Mouse (Mus musculus): ENCODE data around the gene Zcchc7. TPM values are rescaled to one million over a fixed set of nuclear protein-coding genes. Genes with fewer than 3 reads are reported as not detected.

Zcchc7 gene
- polyA plus RNA-seq, 1 experiment from 2014 or later = 24.3 TPM

DNA sequence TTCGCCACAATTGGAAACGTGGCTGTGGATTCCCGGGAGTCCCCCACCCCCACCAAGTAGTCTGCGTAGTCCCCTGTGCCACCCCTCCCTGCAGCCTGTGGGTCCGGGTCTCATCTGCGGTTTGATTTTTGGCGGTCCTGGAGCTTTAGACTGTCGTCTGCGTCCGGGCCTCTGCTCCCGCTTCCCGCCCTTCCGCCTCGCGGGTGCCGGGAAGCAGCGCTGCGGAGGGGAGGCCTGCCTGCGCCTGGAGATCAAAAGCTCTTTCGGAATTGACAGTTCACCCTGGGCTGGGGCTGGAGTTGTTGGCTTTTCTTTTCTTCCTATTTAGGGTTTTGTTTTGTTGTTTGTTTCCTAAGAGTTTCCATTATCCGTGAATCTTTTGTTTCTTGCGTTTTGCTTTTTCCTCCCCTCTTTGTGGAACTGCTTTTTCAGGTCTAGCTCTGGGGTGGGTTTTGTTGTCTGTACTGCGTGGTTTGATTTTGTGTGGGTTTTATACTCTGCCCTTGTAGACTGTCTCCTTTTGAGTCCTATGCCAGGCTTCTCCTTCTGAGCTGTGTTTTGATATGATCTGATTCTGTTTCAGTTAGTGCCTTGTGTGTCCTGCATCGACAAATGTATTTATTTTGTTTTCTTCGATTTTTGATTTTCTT is 43.5 kb upstream of the Zcchc7 start:
- H3K36me3 ChIP-seq (ENCODE audit: control insufficient read depth, insufficient read depth, low read length) = no peaks in the 10 kb centered on the region
- ATAC-seq (replicated peaks; ENCODE audit: low FRiP score) (no peak), DNase-seq (ENCODE audit: low spot score) (peak; percentile 71)
- H3K4me3 ChIP-seq (ENCODE audit: low read depth, low read length) = peak overlapping the region; percentile 8
- H3K4me1 ChIP-seq (replicated peaks; ENCODE audit: control insufficient read depth, insufficient read depth, low read length) = peaks cover 20% of the 10 kb centered on the region
- no peak overlapping the region for H3K27ac ChIP-seq (ENCODE audit: low read depth, low read length)
- under 1% methylated on average over 25 of the region's 25 CpGs for WGBS
- H3K9me3 ChIP-seq (ENCODE audit: control insufficient read depth, low read length) = no peaks in the 10 kb centered on the region
- peak overlapping the region; percentile 45 for H3K4me2 ChIP-seq (ENCODE audit: low read depth, low read length, severe bottlenecking)
- H3K9ac ChIP-seq (ENCODE audit: low read length) = peak overlapping the region; percentile 18; the same call in 1 of the 2 replicates
- H3K27me3 ChIP-seq (ENCODE audit: control insufficient read depth, insufficient read depth, low read length) = peaks cover 88% of the 10 kb centered on the region

DNA sequence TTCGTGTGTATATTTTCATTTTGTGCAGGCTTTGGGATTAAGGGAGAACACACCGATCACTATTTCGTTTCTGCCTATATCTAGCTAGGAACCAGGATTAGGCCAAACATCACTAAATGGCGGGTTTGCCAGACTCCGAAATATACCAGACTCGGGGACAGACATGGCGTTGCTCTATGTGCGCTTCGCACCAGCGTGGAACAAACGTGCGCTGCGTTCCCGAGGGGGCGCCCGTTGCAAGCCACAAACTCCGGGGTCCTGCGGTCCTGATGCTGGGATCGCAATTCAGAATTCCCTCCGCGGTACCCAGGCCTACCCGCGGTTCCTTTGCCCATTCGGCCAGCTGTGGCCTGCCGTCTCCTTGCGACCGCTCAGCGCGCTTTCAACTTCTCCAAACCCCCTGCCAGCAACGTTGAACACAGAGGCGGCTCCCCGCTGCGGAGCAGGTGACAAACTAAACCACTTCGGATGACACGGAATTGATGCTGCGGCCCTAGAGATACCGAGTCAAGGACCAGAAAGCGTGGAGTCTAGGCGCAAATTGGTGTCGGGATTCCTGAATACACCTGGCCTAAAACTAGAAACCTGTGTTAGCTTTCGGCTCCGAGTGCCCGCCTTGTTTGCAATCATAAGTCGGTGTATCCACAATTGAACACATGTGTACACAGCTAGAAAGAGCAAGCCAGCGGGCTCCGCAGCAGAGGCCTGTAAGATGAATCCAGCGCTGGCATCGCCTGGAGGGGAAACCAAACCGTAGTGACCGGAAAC is 42.7 kb upstream of the Zcchc7 start:
- Histone ChIP-seq H3K4me2 (ENCODE audit: low read depth, low read length, severe bottlenecking) (peak overlapping the region; percentile 31; the same call in 1 of the 2 replicates), H3K4me3 (ENCODE audit: low read depth, low read length) (peak overlapping the region; percentile 10; the same call in 1 of the 2 replicates), H3K9ac (ENCODE audit: low read length) (no peak overlapping the region), H3K27me3 (ENCODE audit: control insufficient read depth, insufficient read depth, low read length) (peaks cover 87% of the 10 kb centered on the region), H3K9me3 (ENCODE audit: control insufficient read depth, low read length) (no peaks in the 10 kb centered on the region), H3K4me1 (replicated peaks; ENCODE audit: control insufficient read depth, insufficient read depth, low read length) (peaks cover 22% of the 10 kb centered on the region), H3K36me3 (ENCODE audit: control insufficient read depth, insufficient read depth, low read length) (no peaks in the 10 kb centered on the region), H3K27ac (ENCODE audit: low read depth, low read length) (no peak overlapping the region)
- under 1% methylated on average over 50 of the region's 50 CpGs for WGBS
- ATAC-seq (replicated peaks; ENCODE audit: low FRiP score) = no peak
- peak; percentile 65 for DNase-seq (ENCODE audit: low spot score)

DNA sequence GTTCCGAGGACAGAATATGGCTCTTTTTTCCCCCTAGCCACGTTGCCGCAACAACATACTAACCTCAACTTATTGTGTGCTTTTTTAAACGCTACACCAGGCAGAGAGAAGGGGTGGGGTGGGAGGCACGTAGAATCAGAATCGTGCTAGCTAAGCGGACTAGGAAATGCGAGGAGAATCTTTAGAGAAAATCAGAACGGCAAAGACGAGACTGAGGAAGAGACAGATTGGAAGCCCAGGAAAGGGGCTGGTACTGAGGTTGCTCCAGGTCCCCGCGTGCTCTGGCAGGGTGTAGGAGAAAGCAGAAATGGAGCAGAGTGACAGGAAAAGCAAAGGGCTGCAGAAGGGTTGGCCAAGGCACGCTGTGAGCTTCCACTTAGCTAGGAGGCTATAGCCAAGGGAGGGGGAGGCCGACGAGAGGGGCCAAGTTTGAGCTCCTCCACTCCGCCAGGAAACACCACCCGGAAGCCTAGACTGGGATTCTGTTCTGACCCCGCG is 42.1 kb upstream of the Zcchc7 start:
- H3K9me3 ChIP-seq (ENCODE audit: control insufficient read depth, low read length) = no peaks in the 10 kb centered on the region
- H3K4me2 ChIP-seq (ENCODE audit: low read depth, low read length, severe bottlenecking) = peak overlapping the region; percentile 31; the same call in 1 of the 2 replicates
- WGBS = 1% methylated on average over 19 of the region's 19 CpGs
- H3K9ac ChIP-seq (ENCODE audit: low read length) = no peak overlapping the region
- ATAC-seq (replicated peaks; ENCODE audit: low FRiP score) (no peak), DNase-seq (ENCODE audit: low spot score) (peak; percentile 65)
- no peak overlapping the region for H3K27ac ChIP-seq (ENCODE audit: low read depth, low read length)
- peaks cover 84% of the 10 kb centered on the region for H3K27me3 ChIP-seq (ENCODE audit: control insufficient read depth, insufficient read depth, low read length)
- H3K36me3 ChIP-seq (ENCODE audit: control insufficient read depth, insufficient read depth, low read length) = no peaks in the 10 kb centered on the region
- H3K4me1 ChIP-seq (replicated peaks; ENCODE audit: control insufficient read depth, insufficient read depth, low read length) = peaks cover 22% of the 10 kb centered on the region
- peak overlapping the region; percentile 10; the same call in 1 of the 2 replicates for H3K4me3 ChIP-seq (ENCODE audit: low read depth, low read length)

- ATAC-seq (replicated peaks; ENCODE audit: low FRiP score) (no peak), DNase-seq (ENCODE audit: low spot score) (peak; percentile 57)
- Histone ChIP-seq H3K4me3 (ENCODE audit: low read depth, low read length) (no peak overlapping the region), H3K4me2 (ENCODE audit: low read depth, low read length, severe bottlenecking) (no peak overlapping the region), H3K4me1 (replicated peaks; ENCODE audit: control insufficient read depth, insufficient read depth, low read length) (peaks cover 22% of the 10 kb centered on the region), H3K27me3 (ENCODE audit: control insufficient read depth, insufficient read depth, low read length) (peaks cover 79% of the 10 kb centered on the region), H3K36me3 (ENCODE audit: control insufficient read depth, insufficient read depth, low read length) (no peaks in the 10 kb centered on the region), H3K9me3 (ENCODE audit: control insufficient read depth, low read length) (no peaks in the 10 kb centered on the region), H3K9ac (ENCODE audit: low read length) (no peak overlapping the region), H3K27ac (ENCODE audit: low read depth, low read length) (no peak overlapping the region)
- 2% methylated on average over 27 of the region's 27 CpGs for WGBS
Measured at GRCm38 (mm10) chr4:44714111-44714621, 41.5 kb upstream of the Zcchc7 start.

DNA sequence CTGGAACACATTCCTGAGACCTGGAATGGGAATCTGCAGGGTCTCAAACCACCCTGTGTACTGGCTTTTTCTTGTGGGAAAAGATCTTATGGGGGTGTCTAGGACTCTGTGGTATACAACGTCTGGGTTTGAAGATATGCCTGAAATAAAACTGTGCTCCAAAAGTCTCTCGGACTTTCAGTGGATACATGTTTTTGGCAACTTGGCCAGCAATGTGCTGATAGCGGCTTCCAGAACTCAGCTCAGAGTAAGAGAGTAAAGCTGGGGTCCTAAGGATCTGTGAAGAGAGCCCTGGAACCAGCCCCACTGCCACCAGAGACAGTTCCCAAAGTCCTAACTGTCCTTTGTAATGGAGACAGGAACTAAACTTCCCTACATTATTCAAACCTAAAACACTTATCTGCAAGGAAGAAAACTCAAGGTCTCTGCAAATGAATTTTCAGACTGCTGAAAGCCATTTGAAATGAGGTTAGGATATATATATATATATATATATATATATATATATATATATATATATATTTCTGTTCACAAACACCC is 40.0 kb upstream of the Zcchc7 start:
- ATAC-seq (replicated peaks; ENCODE audit: low FRiP score) (no peak), DNase-seq (ENCODE audit: low spot score) (no peak)
- Histone ChIP-seq H3K4me2 (ENCODE audit: low read depth, low read length, severe bottlenecking) (no peak overlapping the region), H3K9me3 (ENCODE audit: control insufficient read depth, low read length) (no peaks in the 10 kb centered on the region), H3K9ac (ENCODE audit: low read length) (no peak overlapping the region), H3K27ac (ENCODE audit: low read depth, low read length) (no peak overlapping the region), H3K4me1 (replicated peaks; ENCODE audit: control insufficient read depth, insufficient read depth, low read length) (peaks cover 21% of the 10 kb centered on the region), H3K27me3 (ENCODE audit: control insufficient read depth, insufficient read depth, low read length) (peaks cover 66% of the 10 kb centered on the region), H3K36me3 (ENCODE audit: control insufficient read depth, insufficient read depth, low read length) (no peaks in the 10 kb centered on the region), H3K4me3 (ENCODE audit: low read depth, low read length) (no peak overlapping the region)
- 7% methylated on average over 3 of the region's 3 CpGs for WGBS

DNA sequence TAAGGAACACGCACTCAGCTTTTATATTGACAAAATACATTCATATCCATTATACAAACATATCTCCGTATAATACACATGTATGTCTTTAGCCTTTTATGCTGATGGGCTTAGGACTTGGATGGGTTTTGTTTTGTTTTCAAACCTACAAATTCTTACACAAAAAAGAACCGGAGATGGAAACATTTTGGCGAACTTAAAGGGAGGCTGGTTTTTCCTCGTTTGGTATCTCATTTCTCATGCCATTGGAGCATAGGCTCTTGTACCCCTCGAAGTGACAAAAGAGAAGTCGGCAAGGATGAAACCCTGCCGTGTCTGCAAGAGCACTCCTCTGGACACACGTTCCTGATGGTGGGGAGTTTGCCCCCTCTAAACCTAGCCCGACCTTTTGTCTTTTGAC is 39.3 kb upstream of the Zcchc7 start:
- WGBS = 2% methylated on average over 10 of the region's 10 CpGs
- DNase-seq (ENCODE audit: low spot score) (no peak), ATAC-seq (replicated peaks; ENCODE audit: low FRiP score) (no peak)
- no peaks in the 10 kb centered on the region for H3K36me3 ChIP-seq (ENCODE audit: control insufficient read depth, insufficient read depth, low read length)
- no peaks in the 10 kb centered on the region for H3K9me3 ChIP-seq (ENCODE audit: control insufficient read depth, low read length)
- no peak overlapping the region for H3K4me2 ChIP-seq (ENCODE audit: low read depth, low read length, severe bottlenecking)
- H3K27me3 ChIP-seq (ENCODE audit: control insufficient read depth, insufficient read depth, low read length) = peaks cover 59% of the 10 kb centered on the region
- no peak overlapping the region for H3K9ac ChIP-seq (ENCODE audit: low read length)
- no peak overlapping the region for H3K27ac ChIP-seq (ENCODE audit: low read depth, low read length)
- no peak overlapping the region for H3K4me3 ChIP-seq (ENCODE audit: low read depth, low read length)
- peaks cover 20% of the 10 kb centered on the region for H3K4me1 ChIP-seq (replicated peaks; ENCODE audit: control insufficient read depth, insufficient read depth, low read length)

DNA sequence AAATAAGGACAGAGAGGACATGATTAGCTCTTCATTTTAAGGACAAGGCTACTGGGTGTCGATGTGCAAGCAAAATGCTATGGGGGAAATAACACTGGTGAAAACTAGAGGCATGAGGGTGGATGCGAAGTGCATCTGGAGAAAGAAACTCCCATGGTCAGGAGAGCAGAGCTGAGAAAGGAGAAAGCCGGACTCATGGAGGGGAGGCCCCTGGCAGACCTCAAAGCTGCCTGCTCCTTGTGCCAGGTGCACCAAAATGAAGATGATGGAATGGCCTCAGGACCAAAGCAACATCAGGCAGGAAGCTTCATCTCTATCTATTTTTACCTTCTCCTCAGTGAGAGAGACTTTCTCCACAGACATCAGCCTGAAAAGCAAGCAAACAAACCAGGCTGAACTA is 38.0 kb upstream of the Zcchc7 start:
- ATAC-seq (replicated peaks; ENCODE audit: low FRiP score) = no peak
- no peak overlapping the region for H3K27ac ChIP-seq (ENCODE audit: low read depth, low read length)
- WGBS = 83% methylated on average over 3 of the region's 3 CpGs
- peaks cover 47% of the 10 kb centered on the region for H3K27me3 ChIP-seq (ENCODE audit: control insufficient read depth, insufficient read depth, low read length)
- H3K4me1 ChIP-seq (replicated peaks; ENCODE audit: control insufficient read depth, insufficient read depth, low read length) = peaks cover 16% of the 10 kb centered on the region
- no peak overlapping the region for H3K4me3 ChIP-seq (ENCODE audit: low read depth, low read length)
- H3K9me3 ChIP-seq (ENCODE audit: control insufficient read depth, low read length) = no peaks in the 10 kb centered on the region
- no peak overlapping the region for H3K9ac ChIP-seq (ENCODE audit: low read length)
- DNase-seq (ENCODE audit: low spot score) = no peak
- H3K36me3 ChIP-seq (ENCODE audit: control insufficient read depth, insufficient read depth, low read length) = no peaks in the 10 kb centered on the region
- no peak overlapping the region for H3K4me2 ChIP-seq (ENCODE audit: low read depth, low read length, severe bottlenecking)

GRCm38 (mm10) chr4:44720046-44720445 is 35.6 kb upstream of the Zcchc7 start:
- Histone ChIP-seq H3K36me3 (ENCODE audit: control insufficient read depth, insufficient read depth, low read length) (no peaks in the 10 kb centered on the region), H3K4me1 (replicated peaks; ENCODE audit: control insufficient read depth, insufficient read depth, low read length) (peaks cover 5% of the 10 kb centered on the region; the same call in 1 of the 2 replicates), H3K27me3 (ENCODE audit: control insufficient read depth, insufficient read depth, low read length) (peaks cover 25% of the 10 kb centered on the region), H3K4me3 (ENCODE audit: low read depth, low read length) (no peak overlapping the region), H3K27ac (ENCODE audit: low read depth, low read length) (no peak overlapping the region), H3K9ac (ENCODE audit: low read length) (no peak overlapping the region), H3K9me3 (ENCODE audit: control insufficient read depth, low read length) (no peaks in the 10 kb centered on the region), H3K4me2 (ENCODE audit: low read depth, low read length, severe bottlenecking) (no peak overlapping the region)
- ATAC-seq (replicated peaks; ENCODE audit: low FRiP score) (no peak), DNase-seq (ENCODE audit: low spot score) (no peak)
- 92% methylated on average over 8 of the region's 8 CpGs for WGBS
